Mouse (Mus musculus) liver, adult 2 months (tissue): Measurements from ENCODE around the gene Cd33.

Experiments
- CTCF ChIP-seq: fragments of 200-500 bp; IDR thresholded peaks from 2 replicates; pipeline ENCODE4 v1.5.1; 2011; ENCODE audit warnings: low read depth, low read length, control low read depth
- POLR2A ChIP-seq: fragments of 200-500 bp; IDR thresholded peaks from 2 replicates; pipeline ENCODE4 v1.6.1; 2011; ENCODE audit warnings: low read length, control low read depth; ENCODE audit not compliant: insufficient read depth; ENCODE audit errors: extremely low read depth

DNA sequence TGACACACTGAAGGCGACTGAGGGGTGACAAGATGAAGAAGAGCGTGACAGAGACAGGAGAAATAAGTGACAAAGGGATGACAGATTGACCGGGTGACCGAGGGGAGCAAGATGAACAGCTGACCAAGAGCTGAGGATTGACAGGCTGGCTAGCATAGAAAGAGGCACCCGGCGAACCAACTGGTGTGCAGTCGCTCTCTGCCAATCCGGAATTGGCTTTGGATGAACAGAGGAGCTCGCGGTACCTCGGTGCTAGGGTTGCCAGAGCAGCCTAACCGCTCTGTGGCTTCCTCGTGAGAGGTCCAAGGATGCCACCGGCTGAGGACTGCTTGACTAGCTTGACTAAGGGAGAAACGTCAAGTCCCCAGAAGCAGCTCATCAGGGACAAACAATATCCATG is 25.9 kb downstream of the Cd33 start:
- TF ChIP-seq CTCF, result no peak
- TF ChIP-seq POLR2A, result no peak
